Mouse (Mus musculus) stomach, postnatal 0 days (tissue): ENCODE measurements at regions not wholly inside any gene's neighbourhood (a gene's known extent, or its start where the extent isn't known, plus 50 kb on each side); places are given as distances from the start of the nearest gene placed in this dataset.

Source experiments
- CTCF ChIP-seq: IDR thresholded peaks from 2 replicates; pipeline ENCODE4 v1.5.1; 2016; ENCODE audit warnings: antibody characterized with exemption, low read depth, mild to moderate bottlenecking, moderate library complexity
- EP300 ChIP-seq: optimal IDR thresholded peaks from 2 replicates; pipeline ENCODE3; 2016; ENCODE audit warnings: antibody characterized with exemption

DNA sequence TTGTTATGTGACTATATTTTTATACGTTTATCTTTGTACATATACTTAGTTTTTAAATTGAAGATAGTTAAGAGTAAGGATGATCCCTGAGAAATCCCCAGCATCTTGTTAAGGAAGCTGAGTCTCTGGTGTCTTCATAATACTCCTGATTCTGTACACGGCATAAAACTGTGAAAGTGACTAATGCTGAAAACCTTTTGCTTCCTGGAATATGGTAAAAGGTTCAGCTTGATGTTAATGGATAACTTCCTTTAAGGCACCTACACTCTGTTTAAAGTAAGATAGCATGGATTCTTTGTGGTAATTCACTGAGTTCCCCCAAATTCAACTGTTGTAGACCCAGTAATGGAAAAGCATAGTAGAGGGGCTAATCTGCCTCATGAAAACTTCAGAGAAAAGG is 67.2 kb upstream of the Rgs1 start:
- no peak for TF ChIP-seq CTCF
- no peak for TF ChIP-seq EP300
